Mouse (Mus musculus) CD4-positive, CD25-positive, alpha-beta regulatory T cell, adult 9 weeks (primary cell): ENCODE results near the gene AU041133. TPM values are rescaled to one million over a fixed set of nuclear protein-coding genes. Genes with fewer than 3 reads are reported as not detected.

Experiments
- polyA plus RNA-seq: library from polyadenylated mRNA; unstranded; fragments of 100-300 nt; shearing (Covaris generic); gene quantifications from one replicate; pipeline ENCODE4 v1.2.1, GENCODE M21; 2017

AU041133 gene
- polyA plus RNA-seq, result 17.7 TPM

GRCm38 (mm10) chr10:82127850-82128401, at the start of gene AU041133:
Gene AU041133, plus strand, starts transcription at chr10:82128013.

GRCm38 (mm10) chr10:82082728-82083621, 44.8 kb upstream of the AU041133 start, which contains the start of gene BC024063:
Gene BC024063, plus strand, starts transcription at chr10:82083353.

Other genes starting within 250 kb of the AU041133 start
- gene Zfp781, start 197.5 kb upstream of the AU041133 start, polyA plus RNA-seq, result 7.6 TPM
- gene Zfp873, start 79.9 kb upstream of the AU041133 start, polyA plus RNA-seq, result 12.2 TPM
- 8.5 TPM for gene BC024063, start 44.7 kb upstream of the AU041133 start, polyA plus RNA-seq
- gene Zfp938, start 113.3 kb downstream of the AU041133 start, polyA plus RNA-seq, result 12.8 TPM
- gene 4932415D10Rik, start 188.6 kb downstream of the AU041133 start, polyA plus RNA-seq, result not detected
- 9.7 TPM for gene Gm4924, start 226.2 kb downstream of the AU041133 start, polyA plus RNA-seq